Mouse (Mus musculus) kidney, postnatal 0 days (tissue): ENCODE results near the gene Slc6a9. TPM values are rescaled to one million over a fixed set of nuclear protein-coding genes. Genes with fewer than 3 reads are reported as not detected.

Experiments used
- ATAC-seq: fragments of 200-750 bp; cut with Nextera tagmentation; replicated peaks from 2 replicates; pipeline ENCODE4 v1.8.0; 2017; ENCODE audit warnings: low read depth, moderate number of reproducible peaks, moderate TSS enrichment, moderate library complexity; ENCODE audit not compliant: low FRiP score
- DNase-seq: peaks from one replicate; pipeline ENCODE4 v3.0.0-alpha.2; 2016; ENCODE audit warnings: low spot score
- H3K27ac ChIP-seq: fragments of 300-500 bp; sonication (generic); 2 replicates; pipeline ENCODE4 v1.5.1; 2014; ENCODE audit warnings: mild to moderate bottlenecking
- H3K27me3 ChIP-seq: fragments of 300-500 bp; sonication (generic); 2 replicates; pipeline ENCODE4 v1.6.1; 2014; ENCODE audit warnings: low read length, mixed read lengths; ENCODE audit not compliant: insufficient read depth
- H3K36me3 ChIP-seq: fragments of 300-500 bp; sonication (generic); 2 replicates; pipeline ENCODE4 v1.6.1; 2014; ENCODE audit warnings: low read length, mixed read lengths; ENCODE audit not compliant: insufficient read depth
- H3K4me1 ChIP-seq: fragments of 300-500 bp; sonication (generic); replicated peaks from 2 replicates; pipeline ENCODE4 v1.6.1; 2014; ENCODE audit warnings: antibody characterized with exemption, low read length, mixed read lengths; ENCODE audit not compliant: insufficient read depth
- H3K4me2 ChIP-seq: fragments of 300-500 bp; sonication (generic); 2 replicates; pipeline ENCODE4 v1.6.1; 2014; ENCODE audit warnings: mild to moderate bottlenecking, low read length, moderate library complexity, mixed read lengths
- H3K4me3 ChIP-seq: fragments of 300-500 bp; sonication (generic); replicated peaks from 2 replicates; pipeline ENCODE4 v1.5.1; 2014; ENCODE audit warnings: low read depth, low read length
- H3K9ac ChIP-seq: fragments of 300-500 bp; sonication (generic); 2 replicates; pipeline ENCODE4 v1.6.1; 2014; ENCODE audit warnings: low read depth, low read length
- H3K9me3 ChIP-seq: fragments of 300-500 bp; sonication (generic); replicated peaks from 2 replicates; pipeline ENCODE4 v1.6.1; 2016; ENCODE audit warnings: low read length, inconsistent platforms, mixed read lengths
- CTCF ChIP-seq: IDR thresholded peaks from 2 replicates; pipeline ENCODE4 v1.5.1; 2016; ENCODE audit warnings: antibody characterized with exemption, low read depth, mild to moderate bottlenecking, moderate library complexity
- WGBS: fragments of 180-500 bp; shearing (Covaris S2); extraction: QIAGEN DNeasy Blood & Tissue Kit; methylation state at CpG from one replicate; pipeline ENCODE4 v1.1.7; 2014; 5-methylcytosine and 5-hydroxymethylcytosine counted together
- polyA plus RNA-seq: library from polyadenylated mRNA; unstranded; fragments of >200 nt; fragmentation: Nextera tagmentation; extraction: Ambion mirVana; gene quantifications from 2 replicates; pipeline ENCODE4 v1.2.1, GENCODE M21; 2015

The Slc6a9 gene
- polyA plus RNA-seq, 1 experiment from 2014 or later: 8.6 TPM

DNA sequence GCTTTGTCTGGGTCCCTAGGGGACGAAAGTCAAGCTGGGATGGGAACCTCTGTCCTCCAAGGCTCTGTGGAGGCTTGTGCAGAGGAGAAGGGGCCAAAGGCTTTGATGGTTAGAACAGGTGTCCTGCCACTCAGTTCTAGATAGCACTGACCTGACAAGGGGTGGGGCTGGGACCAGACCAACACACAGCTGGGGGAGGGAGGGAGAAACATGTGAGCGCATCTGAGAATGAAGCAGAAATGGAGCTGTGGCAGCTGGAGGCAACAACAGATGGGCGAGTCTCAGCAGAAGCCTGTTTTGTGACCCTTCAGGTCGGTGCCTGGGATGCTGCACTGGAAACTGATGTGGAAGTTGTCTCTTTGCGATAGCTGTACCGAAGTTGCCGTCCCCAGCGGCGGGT lies 35.0 kb downstream of the Slc6a9 start:
- H3K4me2 ChIP-seq: no peak overlapping the region
- H3K9me3 ChIP-seq: no peaks in the 10 kb centered on the region
- peaks cover 14% of the 10 kb centered on the region; the same call in 1 of the 2 replicates for H3K4me1 ChIP-seq
- H3K4me3 ChIP-seq: no peak overlapping the region
- no peak for TF ChIP-seq CTCF
- no peaks in the 10 kb centered on the region for H3K36me3 ChIP-seq
- no peak for ATAC-seq
- no peaks in the 10 kb centered on the region for H3K27me3 ChIP-seq
- H3K9ac ChIP-seq: no peak overlapping the region
- WGBS: 69% methylated on average over 9 of the region's 9 CpGs
- no peak overlapping the region for H3K27ac ChIP-seq
- no peak for DNase-seq

DNA sequence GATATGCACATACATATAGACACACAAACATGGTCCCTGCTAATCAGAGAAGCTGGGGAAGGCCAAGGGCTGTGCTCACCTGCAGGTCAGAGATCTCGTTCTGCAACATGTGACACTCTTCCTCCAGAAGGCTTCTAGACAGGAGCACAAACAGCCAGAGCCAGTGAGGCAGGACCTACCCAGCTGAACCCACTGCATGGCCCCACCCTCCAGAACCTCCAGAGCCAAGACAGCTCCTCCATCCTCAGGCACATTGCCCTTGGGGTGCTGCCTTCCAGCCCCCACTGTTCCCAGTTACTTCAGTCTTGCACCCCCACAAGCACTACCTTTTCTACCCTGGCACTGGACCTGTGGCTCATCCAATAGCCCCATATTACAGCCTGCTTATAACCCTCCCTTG lies 36.1 kb downstream of the Slc6a9 start:
- DNase-seq: no peak
- Histone ChIP-seq H3K4me3 (no peak overlapping the region), H3K27ac (no peak overlapping the region), H3K9ac (no peak overlapping the region), H3K27me3 (no peaks in the 10 kb centered on the region), H3K4me2 (no peak overlapping the region), H3K9me3 (no peaks in the 10 kb centered on the region), H3K4me1 (peaks cover 14% of the 10 kb centered on the region; the same call in 1 of the 2 replicates), H3K36me3 (no peaks in the 10 kb centered on the region)
- no peak for TF ChIP-seq CTCF
- no peak for ATAC-seq
- 25% methylated on average over 1 of the region's 1 CpGs for WGBS

DNA sequence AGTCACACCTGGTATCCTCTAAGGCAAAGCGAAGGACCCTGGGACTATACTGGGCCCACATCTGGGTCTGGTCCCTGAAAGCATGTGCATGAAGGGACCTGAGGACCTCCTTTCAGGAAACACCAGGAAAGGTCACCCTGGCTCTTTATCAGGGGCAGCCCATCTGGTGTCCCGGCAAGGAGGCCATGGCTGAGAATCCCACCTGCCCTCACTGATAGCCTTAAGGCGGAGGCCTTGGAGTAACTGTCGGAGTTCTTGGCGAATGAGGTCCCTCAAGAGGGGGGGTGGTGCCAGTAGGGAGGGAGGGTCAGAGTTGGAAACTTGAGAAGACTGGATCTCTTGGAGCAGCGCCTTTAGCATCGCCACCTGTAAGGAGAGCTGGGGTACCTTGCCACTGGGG lies 37.5 kb downstream of the Slc6a9 start:
- 0 out of 2 replicates have a peak, but pooled peaks cover 5% of the 10 kb centered on the region for H3K4me1 ChIP-seq
- ATAC-seq (no peak), DNase-seq (no peak)
- no peak overlapping the region for H3K27ac ChIP-seq
- no peak for TF ChIP-seq CTCF
- 49% methylated on average over 7 of the region's 7 CpGs for WGBS
- H3K9me3 ChIP-seq: no peaks in the 10 kb centered on the region
- H3K4me3 ChIP-seq: no peak overlapping the region
- H3K9ac ChIP-seq: no peak overlapping the region
- H3K4me2 ChIP-seq: peak overlapping the region; percentile 52; the same call in 1 of the 2 replicates
- H3K36me3 ChIP-seq: 0 out of 2 replicates have a peak, but pooled peaks cover 4% of the 10 kb centered on the region
- H3K27me3 ChIP-seq: no peaks in the 10 kb centered on the region

DNA sequence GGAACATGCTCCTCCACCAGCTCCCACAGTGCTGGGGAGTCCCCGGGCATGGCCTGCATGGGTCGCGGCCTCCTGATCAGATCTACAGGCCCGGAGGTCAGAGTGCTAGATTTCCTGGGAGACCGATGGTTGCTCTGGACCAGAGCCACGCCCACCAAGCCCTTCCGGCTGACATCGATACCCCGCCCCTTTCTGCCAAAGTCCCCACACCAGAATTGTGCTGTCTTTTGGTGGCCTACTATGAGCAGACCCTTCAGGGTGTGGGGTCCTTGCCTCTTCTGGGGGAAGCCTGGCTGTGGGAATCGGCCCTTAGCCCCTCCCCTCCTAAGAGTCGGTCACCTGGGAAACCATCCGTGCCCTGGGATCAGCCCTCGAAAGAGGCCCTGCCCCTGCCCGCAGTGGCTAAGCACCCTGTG lies 38.2 kb downstream of the Slc6a9 start, which contains the start of gene Ccdc24:
Gene Ccdc24 (minus strand): TSS at position 87 of the 416 bp plus-strand sequence.
- Histone ChIP-seq H3K4me1 (0 out of 2 replicates have a peak, but pooled peaks cover 5% of the 10 kb centered on the region), H3K4me3 (peak within 1 kb of the TSS; percentile 9; the same call in 1 of the 2 replicates), H3K27me3 (no peaks in the 10 kb centered on the region), H3K36me3 (0 out of 2 replicates have a peak, but pooled peaks cover 10% of the 10 kb centered on the region), H3K9me3 (no peaks in the 10 kb centered on the region), H3K9ac (peak within 1 kb of the TSS; percentile 6; the same call in 1 of the 2 replicates), H3K4me2 (peak within 1 kb of the TSS; percentile 52), H3K27ac (no peak within 1 kb of the TSS)
- no peak for TF ChIP-seq CTCF
- ATAC-seq (peak; percentile 38), DNase-seq (peak; percentile 48)
- 10% methylated on average over 14 of the region's 14 CpGs for WGBS

DNA sequence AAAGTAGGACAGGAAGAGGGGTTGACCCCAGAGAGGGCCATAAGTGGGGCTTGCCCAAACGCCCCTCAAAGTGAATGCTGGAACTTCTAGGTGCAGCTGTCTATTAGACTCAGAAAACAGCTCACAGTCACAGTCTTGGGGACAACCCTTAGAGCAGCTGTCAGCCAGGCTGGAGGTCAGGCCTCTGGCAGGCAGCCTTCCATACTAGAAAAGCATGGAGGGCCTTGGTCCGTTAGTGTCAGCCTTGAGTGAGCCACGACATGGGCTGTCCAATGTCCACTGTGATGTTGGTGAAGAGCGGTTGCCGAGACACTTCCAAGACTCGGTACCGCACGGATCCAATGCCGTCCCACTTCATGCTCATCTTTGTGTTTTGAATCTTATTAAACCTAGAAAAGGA lies 39.3 kb downstream of the Slc6a9 start:
- no peak for TF ChIP-seq CTCF
- H3K4me2 ChIP-seq: no peak overlapping the region
- H3K9me3 ChIP-seq: no peaks in the 10 kb centered on the region
- WGBS: 89% methylated on average over 9 of the region's 9 CpGs
- no peak overlapping the region for H3K9ac ChIP-seq
- no peak overlapping the region for H3K27ac ChIP-seq
- DNase-seq (no peak), ATAC-seq (no peak)
- no peaks in the 10 kb centered on the region for H3K27me3 ChIP-seq
- no peak overlapping the region for H3K4me3 ChIP-seq
- 0 out of 2 replicates have a peak, but pooled peaks cover 5% of the 10 kb centered on the region for H3K4me1 ChIP-seq
- 0 out of 2 replicates have a peak, but pooled peaks cover 10% of the 10 kb centered on the region for H3K36me3 ChIP-seq

DNA sequence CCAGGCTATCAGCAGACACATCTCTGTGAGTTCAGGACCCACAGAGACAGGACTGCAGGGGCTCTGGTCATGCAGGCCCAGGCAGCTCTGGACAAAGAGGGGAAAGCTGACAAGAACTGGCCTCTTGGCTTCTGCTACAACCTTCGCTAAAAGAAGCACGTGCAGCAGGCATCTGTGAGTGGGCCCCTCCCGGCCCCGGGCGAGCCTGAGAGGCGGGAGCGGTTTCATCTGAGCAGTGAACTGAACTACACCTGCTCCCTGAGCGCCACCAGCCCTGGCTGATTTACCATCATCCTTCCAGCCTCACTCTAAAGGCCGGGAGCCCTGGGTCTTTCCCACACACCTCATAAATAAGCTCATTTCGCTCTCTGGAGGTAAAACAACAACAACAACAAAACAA lies 44.0 kb downstream of the Slc6a9 start:
- no peaks in the 10 kb centered on the region for H3K9me3 ChIP-seq
- no peak overlapping the region for H3K9ac ChIP-seq
- H3K4me1 ChIP-seq: 0 out of 2 replicates have a peak, but pooled peaks cover 5% of the 10 kb centered on the region
- no peak overlapping the region for H3K27ac ChIP-seq
- WGBS: 44% methylated on average over 10 of the region's 10 CpGs
- no peak for ATAC-seq
- no peak for DNase-seq
- no peak for TF ChIP-seq CTCF
- no peak overlapping the region for H3K4me2 ChIP-seq
- no peaks in the 10 kb centered on the region for H3K27me3 ChIP-seq
- no peak overlapping the region for H3K4me3 ChIP-seq
- H3K36me3 ChIP-seq: 0 out of 2 replicates have a peak, but pooled peaks cover 13% of the 10 kb centered on the region
